In the genomic region with DNA sequence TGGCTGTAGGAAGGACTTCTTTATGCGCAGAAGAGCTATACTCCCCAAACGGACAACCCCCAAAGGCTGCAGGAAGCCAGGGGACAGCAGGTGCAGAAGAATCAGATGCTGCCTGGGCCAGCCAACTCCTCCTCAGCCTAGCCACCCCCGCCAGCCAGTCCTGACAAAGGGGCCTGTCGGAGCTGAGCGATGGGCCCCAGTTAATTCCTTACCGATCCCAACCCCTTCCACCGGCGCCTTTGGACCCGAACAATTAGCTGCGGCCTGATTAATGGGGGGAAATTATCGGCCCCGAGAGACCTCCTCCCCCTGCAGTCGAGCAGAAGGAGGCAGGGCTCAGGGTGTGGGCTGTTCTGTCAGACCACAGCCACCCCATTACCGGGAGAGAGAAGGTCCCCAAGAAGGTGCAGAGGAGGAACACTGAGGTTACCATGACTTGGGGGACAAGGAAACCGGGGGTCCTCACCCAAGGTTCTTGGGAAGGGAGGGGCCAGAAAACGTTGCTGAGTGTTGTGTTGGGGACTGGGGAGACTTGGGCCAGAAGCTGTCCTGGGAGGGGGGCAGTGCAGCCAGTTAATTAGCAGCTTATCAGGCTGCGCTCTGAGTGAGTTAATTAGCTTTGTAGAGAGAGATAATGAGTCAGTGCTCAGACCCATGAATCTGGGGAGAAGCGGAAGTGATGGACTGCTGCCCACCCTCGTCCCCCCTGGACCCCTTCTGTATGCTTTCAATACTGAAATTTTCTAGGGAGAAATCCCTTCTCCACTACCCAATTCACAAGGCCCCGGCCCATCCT, we compare ENCODE assay signal across 21 mouse cellular contexts. TPM values are rescaled to one million over a fixed set of nuclear protein-coding genes. Genes with fewer than 3 reads are reported as not detected.
A peak's percentile ranks its signal among the peaks of the same experiment; 100 is the strongest.
DNase-seq lines count a peak whose midpoint lies in the region; ATAC-seq lines count a peak whose summit lies in the region.
"Had no signal": no experiment of that assay in that cellular context is flagged by ENCODE, and none has a peak within 500 bp of the region (broad histone marks: within the 10 kb centered on the region; RNA-seq: fewer than 3 reads in every experiment).

No protein-coding gene starts in this region.

- ATAC-seq in midbrain, embryonic 12.5 days (ENCODE audit: low FRiP score, low read depth): no peak
- ATAC-seq in midbrain, embryonic 15.5 days (replicated peaks): no peak
- ATAC-seq in forebrain, embryonic 13.5 days: no peak
- ATAC-seq in hindbrain, embryonic 15.5 days (ENCODE audit: low FRiP score, low read depth): no peak
- no peak for ATAC-seq in neural tube, embryonic 15.5 days (ENCODE audit: low FRiP score)
- ATAC-seq: intestine, embryonic 15.5 days had no signal

- peaks cover 40% of the 10 kb centered on the region for H3K4me1 ChIP-seq in midbrain, embryonic 12.5 days
- peaks cover 26% of the 10 kb centered on the region for H3K4me1 ChIP-seq in midbrain, embryonic 15.5 days
- H3K4me1 ChIP-seq in forebrain, embryonic 13.5 days: peaks cover 43% of the 10 kb centered on the region
- H3K4me1 ChIP-seq in hindbrain, embryonic 15.5 days (replicated peaks): peaks cover 40% of the 10 kb centered on the region
- peaks cover 41% of the 10 kb centered on the region for H3K4me1 ChIP-seq in neural tube, embryonic 15.5 days

- no peaks in the 10 kb centered on the region for H3K36me3 ChIP-seq in midbrain, embryonic 12.5 days
- no peaks in the 10 kb centered on the region for H3K36me3 ChIP-seq in midbrain, embryonic 15.5 days (replicated peaks)
- no peaks in the 10 kb centered on the region for H3K36me3 ChIP-seq in forebrain, embryonic 13.5 days (ENCODE audit: poor library complexity, severe bottlenecking)
- no peaks in the 10 kb centered on the region for H3K36me3 ChIP-seq in hindbrain, embryonic 15.5 days
- H3K36me3 ChIP-seq in neural tube, embryonic 15.5 days: no peaks in the 10 kb centered on the region
- H3K36me3 ChIP-seq: G1E; intestine, embryonic 15.5 days; limb, embryonic 15.5 days had no signal

- H3K9ac ChIP-seq in midbrain, embryonic 12.5 days (replicated peaks): 0 out of 2 replicates have a peak overlapping the region, but pooled peaks have one; percentile 24
- no peak overlapping the region for H3K9ac ChIP-seq in midbrain, embryonic 15.5 days
- H3K9ac ChIP-seq in forebrain, embryonic 13.5 days: peak overlapping the region; percentile 43; the same call in 1 of the 2 replicates
- H3K9ac ChIP-seq in hindbrain, embryonic 15.5 days: no peak overlapping the region
- peak overlapping the region; percentile 32; the same call in 1 of the 2 replicates for H3K9ac ChIP-seq in neural tube, embryonic 15.5 days (replicated peaks)
- H3K9ac ChIP-seq: intestine, embryonic 15.5 days; limb, embryonic 15.5 days had no signal

- no peak for DNase-seq in thymus, postnatal 36 days
- no peak for DNase-seq in ovary, postnatal 14 days (ENCODE audit: low spot score)
- DNase-seq: adrenal gland, adult 2 months; cerebellum, adult 2 months; heart, adult 18-20 months; heart, postnatal 14 days; lung, adult 18-20 months; right cerebral cortex, adult 18-20 months; thymus, adult 2 months had no signal

- H3K4me2 ChIP-seq in midbrain, embryonic 12.5 days (replicated peaks): peak overlapping the region; percentile 23
- no peak overlapping the region for H3K4me2 ChIP-seq in midbrain, embryonic 15.5 days
- peak overlapping the region; percentile 56 for H3K4me2 ChIP-seq in forebrain, embryonic 13.5 days
- H3K4me2 ChIP-seq in hindbrain, embryonic 15.5 days: peak overlapping the region; percentile 30; the same call in 1 of the 2 replicates
- H3K4me2 ChIP-seq in neural tube, embryonic 15.5 days: peak overlapping the region; percentile 31
- H3K4me2 ChIP-seq: intestine, embryonic 15.5 days; limb, embryonic 15.5 days had no signal

- no peaks in the 10 kb centered on the region for H3K9me3 ChIP-seq in midbrain, embryonic 12.5 days
- no peaks in the 10 kb centered on the region for H3K9me3 ChIP-seq in midbrain, embryonic 15.5 days
- no peaks in the 10 kb centered on the region for H3K9me3 ChIP-seq in forebrain, embryonic 13.5 days (replicated peaks)
- no peaks in the 10 kb centered on the region for H3K9me3 ChIP-seq in hindbrain, embryonic 15.5 days
- no peaks in the 10 kb centered on the region for H3K9me3 ChIP-seq in neural tube, embryonic 15.5 days (replicated peaks)
- H3K9me3 ChIP-seq: G1E; intestine, embryonic 15.5 days; limb, embryonic 15.5 days had no signal

- 14% methylated on average over 20 of the region's 20 CpGs for WGBS in midbrain, embryonic 12.5 days
- 10% methylated on average over 20 of the region's 20 CpGs for WGBS in midbrain, embryonic 15.5 days
- 3% methylated on average over 20 of the region's 20 CpGs for WGBS in forebrain, embryonic 13.5 days
- WGBS in hindbrain, embryonic 15.5 days: 12% methylated on average over 20 of the region's 20 CpGs
- WGBS in neural tube, embryonic 15.5 days: 8% methylated on average over 20 of the region's 20 CpGs

- no peak overlapping the region for H3K27ac ChIP-seq in midbrain, embryonic 12.5 days (replicated peaks)
- H3K27ac ChIP-seq in midbrain, embryonic 15.5 days: no peak overlapping the region
- peak overlapping the region; percentile 68 for H3K27ac ChIP-seq in forebrain, embryonic 13.5 days
- peak overlapping the region; percentile 44; the same call in 1 of the 2 replicates for H3K27ac ChIP-seq in hindbrain, embryonic 15.5 days (replicated peaks)
- no peak overlapping the region for H3K27ac ChIP-seq in neural tube, embryonic 15.5 days (replicated peaks)
- H3K27ac ChIP-seq: intestine, embryonic 15.5 days; kidney, postnatal 0 days; layer of hippocampus, adult 2 months; limb, embryonic 15.5 days; macrophage had no signal

- H3K4me3 ChIP-seq in midbrain, embryonic 12.5 days: 0 out of 2 replicates have a peak overlapping the region, but pooled peaks have one; percentile 5
- H3K4me3 ChIP-seq in midbrain, embryonic 15.5 days: no peak overlapping the region
- peak overlapping the region; percentile 9; the same call in 1 of the 2 replicates for H3K4me3 ChIP-seq in forebrain, embryonic 13.5 days
- H3K4me3 ChIP-seq in hindbrain, embryonic 15.5 days: no peak overlapping the region
- H3K4me3 ChIP-seq in neural tube, embryonic 15.5 days (replicated peaks): no peak overlapping the region
- H3K4me3 ChIP-seq: intestine, embryonic 15.5 days; layer of hippocampus, adult 2 months; limb, embryonic 15.5 days had no signal

- H3K27me3 ChIP-seq in midbrain, embryonic 12.5 days: peaks cover 81% of the 10 kb centered on the region
- H3K27me3 ChIP-seq in midbrain, embryonic 15.5 days (replicated peaks): peaks cover 75% of the 10 kb centered on the region
- H3K27me3 ChIP-seq in forebrain, embryonic 13.5 days: peaks cover 78% of the 10 kb centered on the region
- H3K27me3 ChIP-seq in hindbrain, embryonic 15.5 days: peaks cover 73% of the 10 kb centered on the region
- H3K27me3 ChIP-seq in neural tube, embryonic 15.5 days (replicated peaks): peaks cover 74% of the 10 kb centered on the region

RNA-seq across cellular contexts. Expression of a gene that starts 3.9 kb away (rescaled TPM):
- polyA plus RNA-seq in midbrain, embryonic 12.5 days (2016; fragmentation: Nextera tagmentation; extraction: Ambion mirVana): 0.26 and 0.54 TPM in 2 replicates
- 0.56 and 1.1 TPM in 2 replicates for polyA plus RNA-seq in midbrain, embryonic 15.5 days (2015; fragmentation: Nextera tagmentation; extraction: Ambion mirVana)
- 0.26 TPM in 2 replicates for polyA plus RNA-seq in forebrain, embryonic 13.5 days (2015; fragmentation: Nextera tagmentation; extraction: Ambion mirVana)
- polyA plus RNA-seq in hindbrain, embryonic 15.5 days (2015; fragmentation: Nextera tagmentation; extraction: Ambion mirVana): 0.86 and 1.1 TPM in 2 replicates
- 1.1 and 1.6 TPM in 2 replicates for polyA plus RNA-seq in neural tube, embryonic 15.5 days (2015; fragmentation: Nextera tagmentation; extraction: Ambion mirVana)
- polyA plus RNA-seq: adrenal gland, adult 2 months; G1E; intestine, embryonic 15.5 days; limb, embryonic 15.5 days; macrophage; stomach, embryonic 14.5 days had no signal

RNA-seq across cellular contexts. Expression of a gene that starts 4.1 kb away (rescaled TPM):
- polyA plus RNA-seq in midbrain, embryonic 12.5 days (2016; fragmentation: Nextera tagmentation; extraction: Ambion mirVana): 184 and 185 TPM in 2 replicates
- 295 and 308 TPM in 2 replicates for polyA plus RNA-seq in midbrain, embryonic 15.5 days (2015; fragmentation: Nextera tagmentation; extraction: Ambion mirVana)
- 259 and 262 TPM in 2 replicates for polyA plus RNA-seq in forebrain, embryonic 13.5 days (2015; fragmentation: Nextera tagmentation; extraction: Ambion mirVana)
- polyA plus RNA-seq in hindbrain, embryonic 15.5 days (2015; fragmentation: Nextera tagmentation; extraction: Ambion mirVana): 298 and 299 TPM in 2 replicates
- 271 and 320 TPM in 2 replicates for polyA plus RNA-seq in neural tube, embryonic 15.5 days (2015; fragmentation: Nextera tagmentation; extraction: Ambion mirVana)

RNA-seq across cellular contexts. Expression of a gene that starts 13.7 kb away (rescaled TPM):
- polyA plus RNA-seq in midbrain, embryonic 12.5 days (2016; fragmentation: Nextera tagmentation; extraction: Ambion mirVana): 68.7 and 69.3 TPM in 2 replicates
- polyA plus RNA-seq in midbrain, embryonic 15.5 days (2015; fragmentation: Nextera tagmentation; extraction: Ambion mirVana): 59.1 and 64.6 TPM in 2 replicates
- polyA plus RNA-seq in forebrain, embryonic 13.5 days (2015; fragmentation: Nextera tagmentation; extraction: Ambion mirVana): 80.7 and 83.8 TPM in 2 replicates
- polyA plus RNA-seq in hindbrain, embryonic 15.5 days (2015; fragmentation: Nextera tagmentation; extraction: Ambion mirVana): 58.7 and 58.8 TPM in 2 replicates
- 59.3 and 61.1 TPM in 2 replicates for polyA plus RNA-seq in neural tube, embryonic 15.5 days (2015; fragmentation: Nextera tagmentation; extraction: Ambion mirVana)

RNA-seq across cellular contexts. Expression of a gene that starts 27.2 kb away (rescaled TPM):
- 63.1 and 76.5 TPM in 2 replicates for polyA plus RNA-seq in midbrain, embryonic 12.5 days (2016; fragmentation: Nextera tagmentation; extraction: Ambion mirVana)
- 37.5 and 40.3 TPM in 2 replicates for polyA plus RNA-seq in midbrain, embryonic 15.5 days (2015; fragmentation: Nextera tagmentation; extraction: Ambion mirVana)
- polyA plus RNA-seq in forebrain, embryonic 13.5 days (2015; fragmentation: Nextera tagmentation; extraction: Ambion mirVana): 28.1 and 30.7 TPM in 2 replicates
- 39.4 and 41.6 TPM in 2 replicates for polyA plus RNA-seq in hindbrain, embryonic 15.5 days (2015; fragmentation: Nextera tagmentation; extraction: Ambion mirVana)
- 52.6 and 56.6 TPM in 2 replicates for polyA plus RNA-seq in neural tube, embryonic 15.5 days (2015; fragmentation: Nextera tagmentation; extraction: Ambion mirVana)

RNA-seq across cellular contexts. Expression of a gene that starts 28.0 kb away (rescaled TPM):
- polyA plus RNA-seq in midbrain, embryonic 12.5 days (2016; fragmentation: Nextera tagmentation; extraction: Ambion mirVana): 22.0 and 25.5 TPM in 2 replicates
- polyA plus RNA-seq in midbrain, embryonic 15.5 days (2015; fragmentation: Nextera tagmentation; extraction: Ambion mirVana): 48.3 and 51.1 TPM in 2 replicates
- 16.2 and 17.5 TPM in 2 replicates for polyA plus RNA-seq in forebrain, embryonic 13.5 days (2015; fragmentation: Nextera tagmentation; extraction: Ambion mirVana)
- polyA plus RNA-seq in hindbrain, embryonic 15.5 days (2015; fragmentation: Nextera tagmentation; extraction: Ambion mirVana): 48.0 and 53.9 TPM in 2 replicates
- polyA plus RNA-seq in neural tube, embryonic 15.5 days (2015; fragmentation: Nextera tagmentation; extraction: Ambion mirVana): 48.4 and 54.8 TPM in 2 replicates

Comparison
In these comparisons a context has a peak if more than half of its experiments do, and no peak if none do; other contexts are left out.
1. H3K4me3 ChIP-seq: peak in midbrain, embryonic 12.5 days (single experiment) and forebrain, embryonic 13.5 days (single experiment); none in midbrain, embryonic 15.5 days (single experiment), hindbrain, embryonic 15.5 days (single experiment) and neural tube, embryonic 15.5 days (single experiment).
2. H3K9ac ChIP-seq: peak in midbrain, embryonic 12.5 days (single experiment), forebrain, embryonic 13.5 days (single experiment) and neural tube, embryonic 15.5 days (single experiment); none in midbrain, embryonic 15.5 days (single experiment) and hindbrain, embryonic 15.5 days (single experiment).
3. H3K27ac ChIP-seq: peak in forebrain, embryonic 13.5 days (single experiment) and hindbrain, embryonic 15.5 days (single experiment); none in midbrain, embryonic 12.5 days (single experiment), midbrain, embryonic 15.5 days (single experiment) and neural tube, embryonic 15.5 days (single experiment).